Mouse (Mus musculus): Measurements from ENCODE around the gene Cct7.
A peak's percentile ranks its signal among the peaks of the same experiment; 100 is the strongest.

The Cct7 gene

GRCm38 (mm10) chr6:85502103-85502910 is 51.0 kb downstream of the Cct7 start:
- no peak for DNase-seq (ENCODE audit: low read depth, low spot score)

- DNase-seq (ENCODE audit: low read depth, low spot score) = no peak
These were observed 51.6 kb downstream of the Cct7 start, which contains the start of gene Fbxo41 for GRCm38 (mm10) chr6:85502911-85503250. Gene Fbxo41, minus strand, starts transcription at chr6:85502994.

GRCm38 (mm10) chr6:85504908-85505307 is 53.6 kb downstream of the Cct7 start:
- no peak for DNase-seq (ENCODE audit: low read depth, low spot score)

DNA sequence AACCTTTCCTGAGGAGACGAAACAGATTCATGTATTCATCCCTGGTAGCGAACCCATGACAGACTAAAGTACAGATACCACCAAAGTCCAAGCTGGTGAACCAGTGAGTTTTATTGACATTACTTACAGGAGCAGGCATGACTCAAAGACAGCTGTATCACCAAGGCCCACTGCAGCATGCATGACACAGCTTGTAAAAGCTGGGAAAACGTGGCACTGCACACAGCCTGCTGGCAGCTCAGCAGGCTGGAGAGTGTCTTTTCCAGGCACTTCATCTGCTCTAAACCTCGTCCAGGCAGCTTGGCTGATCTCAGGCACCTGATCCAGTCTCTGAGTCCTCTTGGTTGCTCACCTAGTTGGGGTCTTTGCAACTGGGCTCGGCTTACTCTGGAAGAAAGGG is 57.3 kb downstream of the Cct7 start:
- no peak for DNase-seq (ENCODE audit: low read depth, low spot score)

GRCm38 (mm10) chr6:85510476-85510875 is 59.2 kb downstream of the Cct7 start:
- DNase-seq (ENCODE audit: low read depth, low spot score) = no peak

DNA sequence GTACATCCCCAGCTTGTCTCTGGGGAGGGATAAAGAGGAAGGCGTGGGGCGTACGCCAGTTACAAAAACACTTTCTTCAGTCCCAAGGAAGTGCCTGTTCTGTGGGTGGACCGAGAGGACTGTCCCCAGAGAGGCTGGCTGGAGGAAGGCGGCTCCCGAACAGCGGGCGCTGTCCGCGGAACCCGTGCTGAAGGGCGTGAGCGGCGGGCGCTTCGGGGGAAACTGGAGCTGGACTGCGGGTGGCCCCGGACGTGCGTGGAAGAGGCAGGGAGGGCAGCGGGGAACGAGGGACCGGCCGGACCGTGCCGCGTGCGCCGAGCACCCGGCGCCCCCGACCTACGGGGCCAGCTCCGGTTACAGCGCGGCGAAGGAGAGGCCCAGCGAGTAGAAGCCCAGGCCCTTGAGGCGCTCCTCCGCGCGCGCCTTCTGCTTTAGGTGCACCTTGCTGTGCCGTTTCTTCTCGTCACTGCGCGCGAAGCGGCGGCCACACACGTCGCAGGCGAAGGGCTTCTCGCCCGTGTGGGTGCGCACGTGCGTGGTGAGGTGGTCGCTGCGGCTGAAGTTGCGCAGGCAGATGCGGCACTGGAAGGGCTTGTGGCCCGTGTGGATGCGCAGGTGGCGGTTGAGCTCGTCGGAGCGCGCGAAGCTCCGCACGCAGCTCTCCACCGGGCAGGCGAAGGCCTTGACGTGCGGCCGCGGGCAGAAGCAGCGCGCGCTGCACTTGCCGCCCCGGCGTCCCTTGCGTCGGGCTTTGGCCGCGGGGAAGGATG is 60.2 kb downstream of the Cct7 start:
- no peak for DNase-seq (ENCODE audit: low read depth, low spot score)

DNA sequence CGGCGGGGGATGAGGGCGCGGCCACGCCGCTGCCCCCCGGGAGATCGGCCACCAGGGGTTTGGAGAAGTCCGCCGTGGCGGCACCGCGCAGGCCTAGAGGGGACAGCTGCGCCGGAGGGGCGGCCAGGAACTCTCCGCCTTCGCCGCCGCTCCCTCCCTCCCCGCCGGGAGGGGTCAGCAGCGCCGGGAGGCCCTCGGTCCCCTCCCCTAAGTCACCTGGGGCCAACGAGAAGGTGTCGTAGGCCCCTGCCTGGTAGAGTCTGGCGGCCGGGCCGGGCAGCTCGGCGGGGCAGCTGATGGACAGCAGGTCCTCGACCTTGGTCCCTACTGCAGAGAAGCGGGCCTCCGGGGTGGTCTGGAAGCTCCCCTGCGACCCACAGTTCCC is 60.7 kb downstream of the Cct7 start:
- no peak for DNase-seq (ENCODE audit: low read depth, low spot score)

DNA sequence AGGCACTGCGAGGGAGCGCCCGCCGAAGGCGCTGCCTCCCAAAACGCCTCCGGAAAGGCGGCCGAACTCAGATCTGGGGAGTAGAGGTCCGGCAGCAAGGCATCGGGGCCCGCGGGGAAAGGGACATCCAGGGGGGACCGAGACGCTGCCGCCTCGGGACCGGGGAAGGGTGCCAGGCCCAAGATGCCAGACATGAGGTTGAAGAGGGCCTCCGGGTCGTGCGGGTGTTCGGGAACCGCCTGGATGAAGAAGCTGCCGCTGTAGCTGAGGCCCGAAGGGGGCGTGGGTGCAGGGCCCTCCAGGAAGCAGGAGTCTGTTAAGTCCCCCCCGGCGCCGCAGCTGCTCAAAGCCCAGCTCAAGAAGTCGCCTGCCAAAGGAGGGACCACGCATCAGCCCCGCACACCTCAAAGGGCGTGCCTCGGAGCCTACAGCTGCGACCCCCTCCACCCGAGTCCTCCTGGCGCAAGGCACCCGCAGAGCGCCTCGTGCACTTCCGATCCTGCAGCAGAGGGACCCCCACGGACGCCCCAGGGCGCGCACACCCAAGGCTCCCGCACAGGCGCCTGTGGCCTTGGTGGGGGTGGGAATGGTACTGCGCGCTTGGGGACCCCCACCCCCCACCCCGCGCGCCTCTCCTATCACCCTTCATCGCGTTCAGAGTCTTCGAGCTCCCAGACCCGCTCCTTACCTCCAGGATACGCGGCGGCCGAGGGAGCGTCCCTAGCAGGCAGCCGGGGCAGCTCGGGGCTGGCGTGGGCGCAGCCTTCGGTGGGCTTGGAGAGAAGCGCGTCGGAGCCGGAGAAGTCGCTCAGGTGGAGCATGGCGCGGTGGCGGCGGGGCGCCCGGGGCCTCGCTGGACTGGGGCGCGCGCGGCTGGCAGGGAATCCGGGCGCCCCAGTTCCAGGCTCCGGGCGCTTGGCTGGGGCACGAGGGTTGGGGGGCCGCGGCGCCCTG is 61.5 kb downstream of the Cct7 start:
- DNase-seq (ENCODE audit: low read depth, low spot score) = no peak

- peak; percentile 83 for DNase-seq (ENCODE audit: low read depth, low spot score)
These were observed 62.2 kb downstream of the Cct7 start, which contains the start of gene Egr4 for GRCm38 (mm10) chr6:85513531-85513910. Gene Egr4, minus strand, starts transcription at chr6:85513589.

GRCm38 (mm10) chr6:85515941-85516340 is 64.6 kb downstream of the Cct7 start:
- no peak for DNase-seq (ENCODE audit: low read depth, low spot score)

Data from CD4-positive helper T cell, adult 2 months (primary cell).